Comparison of ENCODE assay signal across 7 mouse cellular contexts in genomic region chr13:63814746-63815681, GRCm38 (mm10). TPM values are rescaled to one million over a fixed set of nuclear protein-coding genes. Genes with fewer than 3 reads are reported as not detected.
DNase-seq lines count a peak whose midpoint lies in the region; ATAC-seq lines count a peak whose summit lies in the region.

Ercc6l2 (plus strand) TSS chr13:63815240.

- peak; percentile 99 for ATAC-seq in intestine, embryonic 16.5 days
- peak; percentile 99 for ATAC-seq in midbrain, embryonic 11.5 days (ENCODE audit: low FRiP score)

- peak within 1 kb of the TSS; percentile 72 for H3K4me3 ChIP-seq in intestine, embryonic 16.5 days (ENCODE audit: low read length)
- H3K4me3 ChIP-seq in midbrain, embryonic 11.5 days (ENCODE audit: low read depth, low read length) = peak within 1 kb of the TSS; percentile 64

- peak within 1 kb of the TSS; percentile 95 for H3K27ac ChIP-seq in intestine, embryonic 16.5 days (ENCODE audit: low read length)
- H3K27ac ChIP-seq in midbrain, embryonic 11.5 days (ENCODE audit: low read depth, low read length) = peak within 1 kb of the TSS; percentile 79

- intact Hi-C loops in left cerebral cortex, postnatal 36 days (cut with DNase I) = loop anchor here (1.0 to 5.0 kb wide), 2 partner anchors 250 to 337 kb away; partner anchors contain the start of gene Zfp367

- H3K27me3 ChIP-seq in intestine, embryonic 16.5 days (replicated peaks; ENCODE audit: control insufficient read depth, insufficient read depth, low read length) = no peaks in the 10 kb centered on the region
- no peaks in the 10 kb centered on the region for H3K27me3 ChIP-seq in midbrain, embryonic 11.5 days (ENCODE audit: control insufficient read depth, insufficient read depth, low read length)

- H3K9ac ChIP-seq in intestine, embryonic 16.5 days (ENCODE audit: low read depth, low read length) = peak within 1 kb of the TSS; percentile 93
- H3K9ac ChIP-seq in midbrain, embryonic 11.5 days (ENCODE audit: low read length) = peak within 1 kb of the TSS; percentile 88

- DNase-seq in adrenal gland, adult 8-10 months = peak; percentile 99
- DNase-seq in embryo, embryonic 9.5 days (ENCODE audit: extremely low spot score) = peak; percentile 98
- peak; percentile 97 to 99 for DNase-seq in gastrocnemius, postnatal 4 days (ENCODE audit: low spot score in 2 of 2)
- DNase-seq in left cerebral cortex, postnatal 36 days (ENCODE audit: low spot score in 2 of 2) = peak; percentile 98 to 99
- DNase-seq in midbrain, embryonic 11.5 days (ENCODE audit: low spot score, missing footprints) = peak; percentile 99
- peak; percentile 100 for DNase-seq in skeletal muscle tissue, adult 2 months (ENCODE audit: low read depth, low spot score)

- under 1% methylated on average over 87 of the region's 87 CpGs for WGBS in intestine, embryonic 16.5 days
- under 1% methylated on average over 87 of the region's 87 CpGs for WGBS in midbrain, embryonic 11.5 days

- H3K9me3 ChIP-seq in intestine, embryonic 16.5 days (ENCODE audit: control insufficient read depth, low read length) = no peaks in the 10 kb centered on the region
- no peaks in the 10 kb centered on the region for H3K9me3 ChIP-seq in midbrain, embryonic 11.5 days (ENCODE audit: control insufficient read depth, low read length)

- H3K4me2 ChIP-seq in intestine, embryonic 16.5 days (ENCODE audit: low read depth, low read length) = peak within 1 kb of the TSS; percentile 61
- peak within 1 kb of the TSS; percentile 52 for H3K4me2 ChIP-seq in midbrain, embryonic 11.5 days

- no peaks in the 10 kb centered on the region for H3K36me3 ChIP-seq in intestine, embryonic 16.5 days (ENCODE audit: control insufficient read depth, insufficient read depth, low read length)
- H3K36me3 ChIP-seq in midbrain, embryonic 11.5 days (ENCODE audit: control insufficient read depth, insufficient read depth, low read length) = no peaks in the 10 kb centered on the region

- H3K4me1 ChIP-seq in intestine, embryonic 16.5 days (ENCODE audit: control insufficient read depth, insufficient read depth, low read length) = peaks cover 6% of the 10 kb centered on the region
- peaks cover 6% of the 10 kb centered on the region for H3K4me1 ChIP-seq in midbrain, embryonic 11.5 days (ENCODE audit: control insufficient read depth, insufficient read depth, low read length)

RNA-seq across cellular contexts. Expression of gene Ercc6l2, which starts in this region (rescaled TPM):
- 10 to 100 TPM; 30.7 to 51.3 (median 37.4) TPM for total RNA-seq in adrenal gland, adult 8-10 months (2022)
- total RNA-seq in gastrocnemius, postnatal 4 days (2021) = 10 to 100 TPM; 18.2 to 21.4 TPM
- 16.0 and 18.4 TPM in 2 replicates for polyA plus RNA-seq in intestine, embryonic 16.5 days (2015; fragmentation: Nextera tagmentation; extraction: Ambion mirVana)
- 10 to 100 TPM; 12.9 to 16.3 TPM for total RNA-seq in left cerebral cortex, postnatal 36 days (2021)
- 23.6 and 26.8 TPM in 2 replicates for polyA plus RNA-seq in midbrain, embryonic 11.5 days (2014; fragmentation: Nextera tagmentation; extraction: Ambion mirVana)

Comparison
In these comparisons a context has a peak if more than half of its experiments do, and no peak if none do; other contexts are left out.
1. Peak in every context shown above with its lines: DNase-seq, ATAC-seq, H3K4me3 ChIP-seq and H3K27ac ChIP-seq.